Mouse (Mus musculus): ENCODE data around the gene Nisch.

GRCm38 (mm10) chr14:31189348-31189747, 27.4 kb downstream of the Nisch start:
- TF ChIP-seq CTCF (IDR thresholded peaks at IDR 0.05; ENCODE audit: extremely low read depth, insufficient read length, insufficient replicate concordance, low read depth, low read length): no peak
- TF ChIP-seq POLR2A (IDR thresholded peaks at IDR 0.05; ENCODE audit: low read depth, low read length): no peak
